Mouse (Mus musculus) lung, postnatal 0 days (tissue): ENCODE measurements around the gene Rab37.

Experiments used
- CTCF ChIP-seq: IDR thresholded peaks from 2 replicates; pipeline ENCODE4 v1.5.1; 2016; ENCODE audit warnings: antibody characterized with exemption, mild to moderate bottlenecking
- EP300 ChIP-seq: IDR thresholded peaks from 2 replicates; pipeline ENCODE4 v1.6.1; 2016; ENCODE audit warnings: antibody characterized with exemption, mild to moderate bottlenecking, control low read depth

GRCm38 (mm10) chr11:115106638-115107037 lies 15.4 kb downstream of the Rab37 start:
- TF ChIP-seq EP300 (no peak), CTCF (no peak)
